Mouse (Mus musculus) limb, embryonic 12.5 days (tissue): ENCODE measurements at regions not wholly inside any gene's neighbourhood (a gene's known extent, or its start where the extent isn't known, plus 50 kb on each side); places are given as distances from the start of the nearest gene placed in this dataset.

Experiments
- ATAC-seq: fragments of 200-750 bp; cut with Nextera tagmentation; 2 replicates; pipeline ENCODE4 v1.8.0; 2017; ENCODE audit warnings: low read depth, moderate TSS enrichment; ENCODE audit not compliant: insufficient number of reproducible peaks, insufficient read depth, low FRiP score, low TSS enrichment
- H3K27ac ChIP-seq: fragments of 300-500 bp; sonication (generic); 2 replicates; pipeline ENCODE4 v1.5.1; 2016; ENCODE audit warnings: mild to moderate bottlenecking, moderate library complexity
- H3K27me3 ChIP-seq: fragments of 300-500 bp; sonication (generic); 2 replicates; pipeline ENCODE4 v1.6.1; 2016; ENCODE audit warnings: mild to moderate bottlenecking, moderate library complexity
- H3K36me3 ChIP-seq: fragments of 300-500 bp; sonication (generic); 2 replicates; pipeline ENCODE4 v1.6.1; 2016; ENCODE audit warnings: mild to moderate bottlenecking, moderate library complexity
- H3K4me1 ChIP-seq: fragments of 300-500 bp; sonication (generic); replicated peaks from 2 replicates; pipeline ENCODE4 v1.6.1; 2016
- H3K4me2 ChIP-seq: fragments of 300-500 bp; sonication (generic); 2 replicates; pipeline ENCODE4 v1.6.1; 2016; ENCODE audit warnings: mild to moderate bottlenecking, moderate library complexity
- H3K4me3 ChIP-seq: fragments of 300-500 bp; sonication (generic); replicated peaks from 2 replicates; pipeline ENCODE4 v1.5.1; 2016; ENCODE audit warnings: mild to moderate bottlenecking
- H3K9ac ChIP-seq: fragments of 300-500 bp; sonication (generic); replicated peaks from 2 replicates; pipeline ENCODE4 v1.6.1; 2016; ENCODE audit warnings: mild to moderate bottlenecking, moderate library complexity
- H3K9me3 ChIP-seq: fragments of 300-500 bp; sonication (generic); 2 replicates; pipeline ENCODE4 v1.6.1; 2016; ENCODE audit warnings: mild to moderate bottlenecking, moderate library complexity
- WGBS: fragments of 180-500 bp; shearing (Covaris S2); methylation state at CpG from one replicate; pipeline ENCODE4 v1.1.7; 2016; 5-methylcytosine and 5-hydroxymethylcytosine counted together

GRCm38 (mm10) chr5:74865446-74865845 lies 162.7 kb upstream of the Lnx1 start:
- ATAC-seq, result no peak
- Histone ChIP-seq H3K27ac (no peak overlapping the region), H3K27me3 (no peaks in the 10 kb centered on the region), H3K9me3 (no peaks in the 10 kb centered on the region), H3K9ac (no peak overlapping the region), H3K36me3 (no peaks in the 10 kb centered on the region), H3K4me3 (no peak overlapping the region), H3K4me1 (no peaks in the 10 kb centered on the region; the same call in 1 of the 2 replicates), H3K4me2 (no peak overlapping the region)
- WGBS, result 90% methylated on average over 9 of the region's 9 CpGs

GRCm38 (mm10) chr5:74864540-74865157 lies 161.9 kb upstream of the Lnx1 start:
- H3K9ac ChIP-seq, result no peak overlapping the region
- H3K27me3 ChIP-seq, result no peaks in the 10 kb centered on the region
- H3K4me3 ChIP-seq, result no peak overlapping the region
- WGBS, result 80% methylated on average over 6 of the region's 6 CpGs
- no peak overlapping the region for H3K4me2 ChIP-seq
- peaks cover under 1% of the 10 kb centered on the region; the same call in 1 of the 2 replicates for H3K4me1 ChIP-seq
- H3K9me3 ChIP-seq, result no peaks in the 10 kb centered on the region
- H3K36me3 ChIP-seq, result no peaks in the 10 kb centered on the region
- ATAC-seq, result no peak
- H3K27ac ChIP-seq, result no peak overlapping the region

GRCm38 (mm10) chr5:74861297-74861696 lies 158.6 kb upstream of the Lnx1 start:
- no peak overlapping the region for H3K4me2 ChIP-seq
- no peaks in the 10 kb centered on the region for H3K36me3 ChIP-seq
- ATAC-seq, result no peak
- H3K4me3 ChIP-seq, result no peak overlapping the region
- no peak overlapping the region for H3K9ac ChIP-seq
- peaks cover 8% of the 10 kb centered on the region; the same call in 1 of the 2 replicates for H3K4me1 ChIP-seq
- H3K27me3 ChIP-seq, result no peaks in the 10 kb centered on the region
- H3K27ac ChIP-seq, result no peak overlapping the region
- WGBS, result 62% methylated on average over 2 of the region's 2 CpGs
- H3K9me3 ChIP-seq, result no peaks in the 10 kb centered on the region

GRCm38 (mm10) chr5:74857861-74858260 lies 155.1 kb upstream of the Lnx1 start:
- ATAC-seq, result no peak
- H3K27ac ChIP-seq, result no peak overlapping the region
- no peaks in the 10 kb centered on the region for H3K9me3 ChIP-seq
- no peaks in the 10 kb centered on the region for H3K36me3 ChIP-seq
- H3K4me2 ChIP-seq, result no peak overlapping the region
- WGBS, result 57% methylated on average over 5 of the region's 5 CpGs
- H3K9ac ChIP-seq, result no peak overlapping the region
- H3K4me1 ChIP-seq, result peaks cover 8% of the 10 kb centered on the region; the same call in 1 of the 2 replicates
- no peak overlapping the region for H3K4me3 ChIP-seq
- H3K27me3 ChIP-seq, result no peaks in the 10 kb centered on the region

GRCm38 (mm10) chr5:74857161-74857560 lies 154.4 kb upstream of the Lnx1 start:
- no peak overlapping the region for H3K4me3 ChIP-seq
- H3K27ac ChIP-seq, result no peak overlapping the region
- H3K4me2 ChIP-seq, result no peak overlapping the region
- H3K9me3 ChIP-seq, result no peaks in the 10 kb centered on the region
- peaks cover 8% of the 10 kb centered on the region; the same call in 1 of the 2 replicates for H3K4me1 ChIP-seq
- no peak overlapping the region for H3K9ac ChIP-seq
- no peak for ATAC-seq
- WGBS, result 81% methylated on average over 11 of the region's 11 CpGs
- H3K27me3 ChIP-seq, result no peaks in the 10 kb centered on the region
- H3K36me3 ChIP-seq, result no peaks in the 10 kb centered on the region

- no peak overlapping the region for H3K4me2 ChIP-seq
- no peak overlapping the region for H3K4me3 ChIP-seq
- no peaks in the 10 kb centered on the region for H3K27me3 ChIP-seq
- H3K4me1 ChIP-seq, result no peaks in the 10 kb centered on the region
- no peak overlapping the region; the same call in 1 of the 2 replicates for H3K27ac ChIP-seq
- ATAC-seq, result 0 out of 2 replicates have a peak, but pooled peaks have one; percentile 26
- H3K36me3 ChIP-seq, result no peaks in the 10 kb centered on the region
- no peak overlapping the region for H3K9ac ChIP-seq
- no peaks in the 10 kb centered on the region for H3K9me3 ChIP-seq
- WGBS, result 60% methylated on average over 6 of the region's 6 CpGs
These were observed 145.1 kb upstream of the Lnx1 start for GRCm38 (mm10) chr5:74847824-74848223.

- Histone ChIP-seq H3K9ac (no peak overlapping the region), H3K4me3 (no peak overlapping the region), H3K27ac (no peak overlapping the region), H3K27me3 (no peaks in the 10 kb centered on the region), H3K4me1 (no peaks in the 10 kb centered on the region), H3K4me2 (no peak overlapping the region), H3K36me3 (no peaks in the 10 kb centered on the region), H3K9me3 (no peaks in the 10 kb centered on the region)
- no peak for ATAC-seq
- whole genome bisulfite sequencing, result 76% methylated on average over 5 of the region's 5 CpGs
These were observed 144.0 kb upstream of the Lnx1 start for GRCm38 (mm10) chr5:74846674-74847073.

- ATAC-seq, result no peak
- peaks cover 14% of the 10 kb centered on the region for H3K4me1 ChIP-seq
- H3K9me3 ChIP-seq, result no peaks in the 10 kb centered on the region
- no peaks in the 10 kb centered on the region for H3K36me3 ChIP-seq
- H3K27me3 ChIP-seq, result no peaks in the 10 kb centered on the region
- H3K9ac ChIP-seq, result no peak overlapping the region
- H3K27ac ChIP-seq, result no peak overlapping the region
- H3K4me3 ChIP-seq, result no peak overlapping the region
- H3K4me2 ChIP-seq, result no peak overlapping the region
- 93% methylated on average over 2 of the region's 2 CpGs for WGBS
These were observed 131.7 kb upstream of the Lnx1 start for GRCm38 (mm10) chr5:74834401-74834800.

GRCm38 (mm10) chr5:74833887-74834286 lies 131.2 kb upstream of the Lnx1 start:
- WGBS, result 91% methylated on average over 4 of the region's 4 CpGs
- no peaks in the 10 kb centered on the region for H3K27me3 ChIP-seq
- no peak for ATAC-seq
- H3K36me3 ChIP-seq, result no peaks in the 10 kb centered on the region
- H3K4me1 ChIP-seq, result peaks cover 12% of the 10 kb centered on the region
- no peaks in the 10 kb centered on the region for H3K9me3 ChIP-seq
- H3K4me3 ChIP-seq, result no peak overlapping the region
- no peak overlapping the region for H3K27ac ChIP-seq
- no peak overlapping the region for H3K4me2 ChIP-seq
- no peak overlapping the region for H3K9ac ChIP-seq

- H3K27me3 ChIP-seq, result no peaks in the 10 kb centered on the region
- 63% methylated on average over 7 of the region's 7 CpGs for WGBS
- H3K36me3 ChIP-seq, result no peaks in the 10 kb centered on the region
- peaks cover 22% of the 10 kb centered on the region for H3K4me1 ChIP-seq
- ATAC-seq, result no peak
- H3K9me3 ChIP-seq, result no peaks in the 10 kb centered on the region
- H3K4me2 ChIP-seq, result no peak overlapping the region
- H3K9ac ChIP-seq, result no peak overlapping the region
- no peak overlapping the region for H3K4me3 ChIP-seq
- H3K27ac ChIP-seq, result no peak overlapping the region
These were observed 129.3 kb upstream of the Lnx1 start for GRCm38 (mm10) chr5:74832011-74832410.

- ATAC-seq, result no peak
- Histone ChIP-seq H3K27ac (no peak overlapping the region), H3K36me3 (no peaks in the 10 kb centered on the region), H3K9me3 (no peaks in the 10 kb centered on the region), H3K27me3 (no peaks in the 10 kb centered on the region), H3K4me3 (no peak overlapping the region), H3K4me1 (peaks cover 22% of the 10 kb centered on the region), H3K4me2 (no peak overlapping the region), H3K9ac (no peak overlapping the region)
- 32% methylated on average over 5 of the region's 5 CpGs for whole genome bisulfite sequencing
These were observed 127.9 kb upstream of the Lnx1 start for GRCm38 (mm10) chr5:74830646-74831045.

- Histone ChIP-seq H3K36me3 (no peaks in the 10 kb centered on the region), H3K4me3 (no peak overlapping the region), H3K27ac (0 out of 2 replicates have a peak overlapping the region, but pooled peaks have one; percentile 35), H3K27me3 (no peaks in the 10 kb centered on the region), H3K4me1 (peaks cover 22% of the 10 kb centered on the region), H3K9me3 (no peaks in the 10 kb centered on the region), H3K4me2 (no peak overlapping the region), H3K9ac (no peak overlapping the region)
- 73% methylated on average over 9 of the region's 9 CpGs for WGBS
- ATAC-seq, result no peak
These were observed 126.3 kb upstream of the Lnx1 start for GRCm38 (mm10) chr5:74829003-74829402.
